Mouse (Mus musculus): ENCODE data around the gene Mob4. TPM values are rescaled to one million over a fixed set of nuclear protein-coding genes. Genes with fewer than 3 reads are reported as not detected.
A peak's percentile ranks its signal among the peaks of the same experiment; 100 is the strongest.
"Not testable (repeated sequence)": the region's sequence is repeated elsewhere in the genome, so short reads cannot be mapped to it uniquely, and the experiment has no call there.

Gene Mob4
- polyA plus RNA-seq, 1 experiment from 2014 or later, result 134 TPM

GRCm38 (mm10) chr1:55106919-55107585 lies 24.0 kb upstream of the Mob4 start:
- Histone ChIP-seq H3K9ac (no peak overlapping the region), H3K27me3 (no peaks in the 10 kb centered on the region), H3K4me1 (no peaks in the 10 kb centered on the region), H3K9me3 (no peaks in the 10 kb centered on the region), H3K27ac (no peak overlapping the region), H3K36me3 (no peaks in the 10 kb centered on the region), H3K4me3 (no peak overlapping the region), H3K4me2 (no peak overlapping the region)
- ATAC-seq (ENCODE audit: insufficient number of reproducible peaks, low FRiP score, low TSS enrichment, low read depth), result no peak
- WGBS, result 76% methylated on average over 9 of the region's 9 CpGs

- WGBS, result 81% methylated on average over 1 of the region's 1 CpGs
- no peak overlapping the region for H3K4me3 ChIP-seq
- H3K27ac ChIP-seq, result no peak overlapping the region
- H3K9ac ChIP-seq, result no peak overlapping the region
- H3K27me3 ChIP-seq, result no peaks in the 10 kb centered on the region
- ATAC-seq (ENCODE audit: insufficient number of reproducible peaks, low FRiP score, low TSS enrichment, low read depth), result no peak
- H3K4me2 ChIP-seq, result no peak overlapping the region
- H3K4me1 ChIP-seq, result no peaks in the 10 kb centered on the region
- no peaks in the 10 kb centered on the region for H3K36me3 ChIP-seq
- no peaks in the 10 kb centered on the region for H3K9me3 ChIP-seq
These were observed 23.4 kb upstream of the Mob4 start for GRCm38 (mm10) chr1:55107644-55108043.

GRCm38 (mm10) chr1:55108473-55108872 lies 22.6 kb upstream of the Mob4 start:
- ATAC-seq (ENCODE audit: insufficient number of reproducible peaks, low FRiP score, low TSS enrichment, low read depth), result no peak
- H3K27ac ChIP-seq, result no peak overlapping the region
- no peak overlapping the region for H3K4me2 ChIP-seq
- H3K4me3 ChIP-seq, result no peak overlapping the region
- 59% methylated on average over 2 of the region's 2 CpGs for WGBS
- no peaks in the 10 kb centered on the region for H3K27me3 ChIP-seq
- no peak overlapping the region for H3K9ac ChIP-seq
- H3K36me3 ChIP-seq, result no peaks in the 10 kb centered on the region
- H3K9me3 ChIP-seq, result no peaks in the 10 kb centered on the region
- H3K4me1 ChIP-seq, result no peaks in the 10 kb centered on the region

GRCm38 (mm10) chr1:55109066-55109766 lies 21.8 kb upstream of the Mob4 start:
- Histone ChIP-seq H3K36me3 (no peaks in the 10 kb centered on the region), H3K27me3 (no peaks in the 10 kb centered on the region), H3K9ac (no peak overlapping the region), H3K4me3 (no peak overlapping the region), H3K27ac (no peak overlapping the region), H3K4me2 (no peak overlapping the region), H3K4me1 (no peaks in the 10 kb centered on the region), H3K9me3 (no peaks in the 10 kb centered on the region)
- WGBS, result 86% methylated on average over 4 of the region's 4 CpGs
- no peak for ATAC-seq (ENCODE audit: insufficient number of reproducible peaks, low FRiP score, low TSS enrichment, low read depth)

- no peak overlapping the region for H3K9ac ChIP-seq
- ATAC-seq (ENCODE audit: insufficient number of reproducible peaks, low FRiP score, low TSS enrichment, low read depth), result no peak
- WGBS, result 84% methylated on average over 5 of the region's 5 CpGs
- H3K36me3 ChIP-seq, result no peaks in the 10 kb centered on the region
- H3K27me3 ChIP-seq, result no peaks in the 10 kb centered on the region
- H3K9me3 ChIP-seq, result no peaks in the 10 kb centered on the region
- H3K4me1 ChIP-seq, result no peaks in the 10 kb centered on the region
- no peak overlapping the region for H3K27ac ChIP-seq
- H3K4me3 ChIP-seq, result no peak overlapping the region
- H3K4me2 ChIP-seq, result no peak overlapping the region
These were observed 8.0 kb upstream of the Mob4 start for GRCm38 (mm10) chr1:55123046-55123445.

GRCm38 (mm10) chr1:55123561-55123960 lies 7.5 kb upstream of the Mob4 start:
- Histone ChIP-seq H3K9me3 (no peaks in the 10 kb centered on the region), H3K9ac (no peak overlapping the region), H3K36me3 (no peaks in the 10 kb centered on the region), H3K4me1 (no peaks in the 10 kb centered on the region), H3K27me3 (no peaks in the 10 kb centered on the region), H3K27ac (no peak overlapping the region), H3K4me2 (no peak overlapping the region), H3K4me3 (no peak overlapping the region)
- no peak for ATAC-seq (ENCODE audit: insufficient number of reproducible peaks, low FRiP score, low TSS enrichment, low read depth)
- 77% methylated on average over 2 of the region's 2 CpGs for WGBS

GRCm38 (mm10) chr1:55124136-55124535 lies 6.9 kb upstream of the Mob4 start:
- not testable (repeated sequence) for H3K4me1 ChIP-seq; H3K9me3 ChIP-seq; H3K4me2 ChIP-seq; ATAC-seq (ENCODE audit: insufficient number of reproducible peaks, low FRiP score, low TSS enrichment, low read depth); H3K4me3 ChIP-seq; H3K27ac ChIP-seq; H3K9ac ChIP-seq; H3K36me3 ChIP-seq; H3K27me3 ChIP-seq
- WGBS, result 89% methylated on average over 2 of the region's 2 CpGs

GRCm38 (mm10) chr1:55129716-55130115 lies 1.3 kb upstream of the Mob4 start:
- WGBS, result 93% methylated on average over 5 of the region's 5 CpGs
- H3K4me2 ChIP-seq, result no peak overlapping the region
- peaks cover 11% of the 10 kb centered on the region for H3K4me1 ChIP-seq
- no peak for ATAC-seq (ENCODE audit: insufficient number of reproducible peaks, low FRiP score, low TSS enrichment, low read depth)
- H3K9ac ChIP-seq, result no peak overlapping the region
- no peaks in the 10 kb centered on the region for H3K9me3 ChIP-seq
- H3K27ac ChIP-seq, result no peak overlapping the region
- H3K36me3 ChIP-seq, result no peaks in the 10 kb centered on the region
- H3K4me3 ChIP-seq, result no peak overlapping the region
- no peaks in the 10 kb centered on the region for H3K27me3 ChIP-seq

- WGBS, result 61% methylated on average over 10 of the region's 10 CpGs
- Histone ChIP-seq H3K9ac (peak overlapping the region; percentile 44; the same call in 1 of the 2 replicates), H3K4me2 (peak overlapping the region; percentile 56), H3K27me3 (no peaks in the 10 kb centered on the region), H3K36me3 (no peaks in the 10 kb centered on the region; the same call in 1 of the 2 replicates), H3K27ac (peak overlapping the region; percentile 98), H3K4me3 (peak overlapping the region; percentile 98), H3K4me1 (peaks cover 11% of the 10 kb centered on the region), H3K9me3 (no peaks in the 10 kb centered on the region)
- no peak for ATAC-seq (ENCODE audit: insufficient number of reproducible peaks, low FRiP score, low TSS enrichment, low read depth)
These were observed 678 bp upstream of the Mob4 start for GRCm38 (mm10) chr1:55130190-55130916.

- peak; percentile 76 for ATAC-seq (ENCODE audit: insufficient number of reproducible peaks, low FRiP score, low TSS enrichment, low read depth)
- under 1% methylated on average over 47 of the region's 47 CpGs for WGBS
- H3K36me3 ChIP-seq, result no peaks in the 10 kb centered on the region; the same call in 1 of the 2 replicates
- H3K9ac ChIP-seq, result peak overlapping the region; percentile 99
- no peaks in the 10 kb centered on the region for H3K27me3 ChIP-seq
- peak overlapping the region; percentile 56 for H3K4me2 ChIP-seq
- peak overlapping the region; percentile 98 for H3K27ac ChIP-seq
- peaks cover 11% of the 10 kb centered on the region for H3K4me1 ChIP-seq
- H3K9me3 ChIP-seq, result no peaks in the 10 kb centered on the region
- H3K4me3 ChIP-seq, result peak overlapping the region; percentile 98
These were observed 488 bp downstream of the Mob4 start for GRCm38 (mm10) chr1:55131424-55132014.

GRCm38 (mm10) chr1:55132308-55132707 lies 1.3 kb downstream of the Mob4 start:
- Histone ChIP-seq H3K27ac (no peak overlapping the region), H3K27me3 (no peaks in the 10 kb centered on the region), H3K4me1 (peaks cover 11% of the 10 kb centered on the region), H3K9me3 (no peaks in the 10 kb centered on the region), H3K4me3 (peak overlapping the region; percentile 98), H3K36me3 (no peaks in the 10 kb centered on the region; the same call in 1 of the 2 replicates), H3K9ac (peak overlapping the region; percentile 99; the same call in 1 of the 2 replicates), H3K4me2 (peak overlapping the region; percentile 56)
- ATAC-seq (ENCODE audit: insufficient number of reproducible peaks, low FRiP score, low TSS enrichment, low read depth), result no peak
- WGBS, result 70% methylated on average over 4 of the region's 4 CpGs
